Mouse (Mus musculus) left cerebral cortex, postnatal 10 days (tissue): ENCODE data around the gene Eef1akmt2. TPM values are rescaled to one million over a fixed set of nuclear protein-coding genes. Genes with fewer than 3 reads are reported as not detected.

ENCODE experiments used
- DNase-seq, 2 experiments: peaks; one replicate each; pipeline ENCODE4 v3.0.0; 2021 to 2022; ENCODE audit warnings: low spot score in 2 of 2, mixed read lengths in 1 of 2; ENCODE audit errors: extremely low spot score in 1 of 2
- intact Hi-C: fragments of 180-260 bp; cut with DNase I; formaldehyde crosslinking; loops from one replicate; pipeline ENCODE4 v1.15.1; 2025
- total RNA-seq, 2 experiments: library from RNA; stranded (reverse); gene quantifications; 2 replicates each; pipeline ENCODE4 v1.2.3; 2021

Eef1akmt2 gene
- 10 to 100 TPM; 36.6 to 41.6 TPM for total RNA-seq

- peak; percentile 81 to 88 for DNase-seq
- intact Hi-C loops = loop anchor here (5.0 kb wide), 1 partner anchor 195 kb away; no protein-coding TSS in a partner anchor
Observed at GRCm38 (mm10) chr7:132852173-132852844, at the start of gene Eef1akmt2. TSS of gene Eef1akmt2 (minus strand) at chr7:132852673.

GRCm38 (mm10) chr7:132900826-132901531, 48.5 kb upstream of the Eef1akmt2 start:
- intact Hi-C loops = no loop called here
- DNase-seq = no peak

GRCm38 (mm10) chr7:132898234-132898633, 45.8 kb upstream of the Eef1akmt2 start:
- intact Hi-C loops = no loop called here
- no peak for DNase-seq

- intact Hi-C loops = no loop called here
Observed at GRCm38 (mm10) chr7:132897258-132897657, 44.8 kb upstream of the Eef1akmt2 start.

GRCm38 (mm10) chr7:132896206-132896815, 43.8 kb upstream of the Eef1akmt2 start:
- intact Hi-C loops = no loop called here
- DNase-seq = no peak

More at GRCm38 (mm10) chr7:132897258-132897657, 44.8 kb upstream of the Eef1akmt2 start:
- DNase-seq = no peak

GRCm38 (mm10) chr7:132894841-132895555, 42.5 kb upstream of the Eef1akmt2 start:
- intact Hi-C loops = no loop called here
- no peak for DNase-seq

GRCm38 (mm10) chr7:132893336-132893735, 40.9 kb upstream of the Eef1akmt2 start:
- intact Hi-C loops = no loop called here
- DNase-seq = no peak

GRCm38 (mm10) chr7:132892806-132893205, 40.3 kb upstream of the Eef1akmt2 start:
- intact Hi-C loops = no loop called here
- DNase-seq = no peak

- DNase-seq = no peak
- intact Hi-C loops = no loop called here
Observed at GRCm38 (mm10) chr7:132892311-132892661, 39.8 kb upstream of the Eef1akmt2 start.

- intact Hi-C loops = no loop called here
- no peak for DNase-seq
Observed at GRCm38 (mm10) chr7:132891561-132892310, 39.3 kb upstream of the Eef1akmt2 start.

GRCm38 (mm10) chr7:132890201-132890600, 37.7 kb upstream of the Eef1akmt2 start:
- intact Hi-C loops = no loop called here
- DNase-seq = no peak

- no peak for DNase-seq
- intact Hi-C loops = no loop called here
Observed at GRCm38 (mm10) chr7:132889691-132890090, 37.2 kb upstream of the Eef1akmt2 start.

GRCm38 (mm10) chr7:132888518-132889249, 36.2 kb upstream of the Eef1akmt2 start:
- DNase-seq = no peak
- intact Hi-C loops = no loop called here

- intact Hi-C loops = no loop called here
Observed at GRCm38 (mm10) chr7:132888052-132888451, 35.6 kb upstream of the Eef1akmt2 start.

GRCm38 (mm10) chr7:132887019-132887804, 34.7 kb upstream of the Eef1akmt2 start:
- DNase-seq = no peak
- intact Hi-C loops = no loop called here

More at GRCm38 (mm10) chr7:132888052-132888451, 35.6 kb upstream of the Eef1akmt2 start:
- DNase-seq = no peak

- intact Hi-C loops = loop anchor here (5.0 kb wide), 1 partner anchor 118 kb away; no protein-coding TSS in a partner anchor
Observed at GRCm38 (mm10) chr7:132884031-132884430, 31.6 kb upstream of the Eef1akmt2 start.

GRCm38 (mm10) chr7:132882343-132882742, 29.9 kb upstream of the Eef1akmt2 start:
- intact Hi-C loops = loop anchor here (5.0 kb wide), 1 partner anchor 120 kb away; no protein-coding TSS in a partner anchor
- no peak for DNase-seq

More at GRCm38 (mm10) chr7:132884031-132884430, 31.6 kb upstream of the Eef1akmt2 start:
- peak in 1 of 2 experiments; percentile 13 for DNase-seq
